Mouse (Mus musculus): ENCODE results near the gene Cdhr3. TPM values are rescaled to one million over a fixed set of nuclear protein-coding genes. Genes with fewer than 3 reads are reported as not detected.
"Not testable (repeated sequence)": the region's sequence is repeated elsewhere in the genome, so short reads cannot be mapped to it uniquely, and the experiment has no call there.

The Cdhr3 gene
- total RNA-seq, 2 experiments from 2014 or later, result 1.4 to 2.4 TPM

DNA sequence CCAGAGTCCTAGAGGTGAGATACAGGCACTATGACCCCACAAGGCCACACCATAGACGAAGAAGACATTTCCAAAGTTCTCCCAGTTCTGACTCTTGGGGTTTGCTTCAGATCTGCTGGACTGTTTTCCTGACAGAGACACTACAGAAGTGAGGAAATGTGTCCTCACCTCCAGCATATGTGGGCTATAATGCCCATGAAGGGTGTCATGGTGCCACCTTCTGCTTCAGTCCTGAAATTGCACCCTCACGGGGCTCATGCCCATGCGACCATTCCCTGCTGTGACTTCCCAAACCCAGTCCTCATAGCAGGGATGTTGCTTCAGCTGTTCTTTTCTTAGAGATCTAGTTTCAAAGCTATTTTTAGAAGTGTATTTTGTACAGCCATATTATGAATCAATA is 82.6 kb downstream of the Cdhr3 start:
- no peak for DNase-seq (ENCODE audit: extremely low spot score in 1 of 2, low spot score in 2 of 2)
- intact Hi-C loops (cut with DNase I), result loop anchor here (2.0 to 10.0 kb wide), 4 partner anchors 58 to 375 kb away; partner anchors contain the start of gene Sypl
- Histone ChIP-seq H3K4me3 (no peak overlapping the region), H3K27ac (no peak overlapping the region)
- TF ChIP-seq CTCF (IDR thresholded peaks at IDR 0.05), result peak; percentile 63

DNA sequence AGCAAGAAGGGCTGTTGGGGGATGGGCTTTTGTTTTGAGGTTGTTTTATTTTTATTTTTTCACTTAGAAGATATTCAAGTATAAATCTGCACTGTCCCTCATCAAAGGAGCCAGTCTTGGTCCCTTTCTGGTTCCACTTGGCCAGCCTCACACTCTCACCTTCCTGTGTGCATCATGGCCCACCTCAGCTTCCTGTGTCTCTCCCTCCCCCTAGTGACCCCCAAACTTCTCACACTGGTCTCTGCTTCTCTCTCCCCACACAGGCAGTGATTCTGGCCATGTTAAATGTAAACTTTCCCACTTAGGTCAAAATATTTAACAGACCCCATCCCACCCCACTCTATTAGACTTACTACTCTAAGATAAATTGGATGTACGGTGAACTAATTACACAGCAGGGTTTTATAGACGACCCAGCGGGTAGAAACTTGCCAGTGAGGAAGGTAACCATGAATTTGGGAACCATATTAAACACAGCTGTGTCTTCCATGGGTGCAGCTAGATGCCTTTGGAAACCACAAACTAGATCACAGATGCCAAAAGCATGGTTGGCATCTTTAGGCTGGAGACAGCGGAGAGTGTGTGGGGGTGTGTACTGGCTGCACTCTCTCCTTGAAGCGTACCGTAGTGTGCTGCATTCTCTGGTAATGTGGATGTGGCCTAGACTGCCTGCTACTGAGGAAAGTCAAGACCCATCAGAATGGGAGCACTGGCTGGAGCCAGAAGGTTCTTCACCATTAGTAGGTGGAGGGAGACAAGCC is 83.3 kb downstream of the Cdhr3 start:
- intact Hi-C loops (cut with DNase I), result no loop called here

DNA sequence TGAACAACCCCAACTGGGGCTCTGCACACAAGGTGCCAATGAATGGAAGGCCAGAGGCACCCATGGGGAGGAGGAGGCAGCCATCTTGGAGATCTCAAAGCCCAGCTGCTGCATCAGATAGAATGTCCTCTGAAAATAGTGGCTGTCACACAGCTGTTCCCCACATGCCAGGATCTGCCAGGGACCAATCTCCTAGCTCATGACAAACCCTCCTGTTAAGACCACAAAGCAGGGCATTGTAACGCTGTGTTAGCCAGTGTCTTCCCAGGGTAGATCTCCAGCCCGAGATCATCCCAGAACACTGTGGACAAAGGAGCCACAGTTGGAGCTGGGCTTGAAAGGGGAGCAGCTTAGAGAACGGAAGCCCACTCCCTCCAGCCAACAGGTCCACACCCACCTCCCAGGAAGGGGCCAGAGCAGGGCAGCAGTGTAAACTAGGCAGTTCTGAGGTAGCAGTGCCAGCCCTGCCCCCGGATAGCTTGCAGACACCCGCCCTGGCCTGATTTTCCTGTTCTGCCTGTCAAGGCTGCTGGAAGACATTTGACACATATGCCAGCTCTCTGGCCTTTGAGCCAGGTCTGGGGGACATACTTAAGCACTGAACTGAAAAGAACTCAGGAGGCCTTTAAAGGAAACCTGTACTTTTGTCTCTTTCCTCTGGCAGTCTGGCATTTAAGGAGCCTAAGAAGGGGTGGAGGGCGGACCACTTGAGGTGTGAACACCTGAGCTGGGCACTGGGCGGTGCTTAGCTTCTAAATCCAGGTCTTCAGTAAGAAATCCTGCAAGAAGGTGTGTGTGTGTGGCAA is 84.2 kb downstream of the Cdhr3 start:
- Histone ChIP-seq H3K4me3 (no peak overlapping the region), H3K27ac (no peak overlapping the region)
- no peak for DNase-seq (ENCODE audit: extremely low spot score in 1 of 2, low spot score in 2 of 2)
- intact Hi-C loops (cut with DNase I), result no loop called here
- TF ChIP-seq CTCF (IDR thresholded peaks at IDR 0.05), result no peak

More for the DNA sequence above, 83.3 kb downstream of the Cdhr3 start:
- no peak for TF ChIP-seq CTCF (IDR thresholded peaks at IDR 0.05)
- no peak for DNase-seq (ENCODE audit: extremely low spot score in 1 of 2, low spot score in 2 of 2)
- Histone ChIP-seq H3K4me3 (no peak overlapping the region), H3K27ac (no peak overlapping the region)

DNA sequence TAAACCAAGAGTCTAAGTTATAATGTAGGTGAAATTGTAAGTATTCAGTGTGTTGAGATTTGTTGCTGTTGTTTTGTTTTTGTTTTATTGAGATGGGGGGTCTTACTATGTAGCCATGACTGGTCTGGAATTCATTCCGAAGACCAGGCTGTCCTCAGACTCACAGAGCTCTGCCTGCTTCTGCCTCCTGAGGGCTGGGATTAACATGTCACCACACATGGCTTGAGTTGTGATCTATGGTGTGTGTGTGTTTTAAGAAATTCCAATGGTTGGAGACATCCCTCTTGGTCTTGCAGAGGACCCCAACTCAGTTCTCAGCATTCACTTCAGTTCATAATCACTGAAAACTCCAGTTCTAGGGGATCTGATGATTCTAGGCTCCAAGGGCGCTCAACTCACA is 85.5 kb downstream of the Cdhr3 start:
- intact Hi-C loops (cut with DNase I), result no loop called here
- no peak for DNase-seq (ENCODE audit: extremely low spot score in 1 of 2, low spot score in 2 of 2)
- no peak for TF ChIP-seq CTCF (IDR thresholded peaks at IDR 0.05)

DNA sequence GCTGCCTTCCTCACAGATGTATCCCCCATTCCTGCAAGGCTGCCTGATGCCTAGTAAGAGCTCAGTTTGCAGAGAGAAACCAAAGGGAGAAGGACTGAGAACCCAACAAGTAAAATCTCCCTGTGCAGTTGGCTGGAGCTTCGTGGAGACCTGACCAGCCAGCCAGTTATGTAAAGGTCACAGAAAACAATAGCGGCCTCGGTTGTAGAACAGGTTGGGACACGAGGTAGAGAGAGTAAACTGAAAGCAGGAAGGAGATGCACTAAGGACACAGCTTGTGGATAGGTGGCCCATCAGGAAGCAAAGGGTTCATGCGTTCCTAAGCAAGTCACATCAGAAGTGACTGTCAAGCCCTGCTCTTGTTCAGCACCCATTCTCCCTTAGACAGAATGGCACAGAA is 86.8 kb downstream of the Cdhr3 start:
- TF ChIP-seq CTCF (IDR thresholded peaks at IDR 0.05), result no peak
- DNase-seq (ENCODE audit: extremely low spot score in 1 of 2, low spot score in 2 of 2), result no peak
- Histone ChIP-seq H3K4me3 (no peak overlapping the region), H3K27ac (no peak overlapping the region)
- intact Hi-C loops (cut with DNase I), result no loop called here

More for the DNA sequence above, 85.5 kb downstream of the Cdhr3 start:
- no peak overlapping the region for H3K27ac ChIP-seq
- H3K4me3 ChIP-seq, result no peak overlapping the region

DNA sequence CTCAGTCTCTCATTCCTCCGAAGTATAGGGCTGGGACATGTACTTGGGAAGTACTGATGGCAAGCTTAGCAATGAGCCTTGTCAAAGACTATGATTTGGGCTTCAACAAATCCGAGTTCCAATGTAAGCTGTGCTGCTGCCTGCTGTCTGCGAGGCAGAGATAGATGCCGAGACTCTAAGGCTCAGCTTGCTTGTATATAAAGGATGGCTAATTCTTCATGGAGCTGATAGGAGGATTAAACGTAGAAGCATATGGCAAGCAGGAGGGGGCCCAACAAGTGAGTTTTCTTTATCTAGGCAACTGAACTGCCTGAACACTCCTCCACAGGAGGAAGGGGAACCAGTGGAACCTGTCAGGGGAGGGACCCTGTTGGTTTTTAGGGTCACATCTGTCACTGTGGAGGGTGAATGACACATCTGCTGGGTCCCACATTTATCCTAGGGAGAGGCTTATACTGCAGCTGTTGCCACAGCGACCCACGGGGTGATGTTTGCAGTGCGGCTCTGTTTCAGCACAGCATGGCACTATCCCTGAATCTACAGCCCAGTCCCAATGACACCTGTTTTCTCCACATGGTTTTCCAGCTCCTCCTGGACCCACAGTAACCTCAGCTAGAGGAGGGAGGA is 89.2 kb downstream of the Cdhr3 start:
- DNase-seq (ENCODE audit: extremely low spot score in 1 of 2, low spot score in 2 of 2), result no peak
- no peak overlapping the region for H3K27ac ChIP-seq
- intact Hi-C loops (cut with DNase I), result no loop called here

DNA sequence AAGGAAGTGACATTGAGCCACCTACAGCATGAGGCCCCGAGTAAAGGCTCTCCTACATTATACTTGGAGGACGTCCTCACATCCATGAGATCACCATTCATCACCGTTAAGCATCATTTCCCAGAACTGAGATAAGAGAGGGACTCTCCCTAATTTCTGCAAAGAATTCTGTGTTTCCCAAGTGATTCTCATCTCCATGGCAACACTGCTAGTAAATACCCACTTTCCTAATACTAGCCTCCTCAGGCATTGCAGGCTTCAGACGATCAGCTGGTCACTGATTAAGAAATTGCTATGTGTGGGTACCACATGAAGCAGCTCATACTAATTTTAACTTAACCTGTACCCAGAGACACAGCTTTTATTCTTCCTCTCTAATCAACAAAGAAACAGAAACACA is 92.3 kb downstream of the Cdhr3 start:
- intact Hi-C loops (cut with DNase I), result no loop called here
- DNase-seq (ENCODE audit: extremely low spot score in 1 of 2, low spot score in 2 of 2), result no peak
- H3K27ac ChIP-seq, result no peak overlapping the region
- H3K4me3 ChIP-seq, result no peak overlapping the region
- no peak for TF ChIP-seq CTCF (IDR thresholded peaks at IDR 0.05)

More for the DNA sequence above, 89.2 kb downstream of the Cdhr3 start:
- no peak for TF ChIP-seq CTCF (IDR thresholded peaks at IDR 0.05)
- H3K4me3 ChIP-seq, result no peak overlapping the region

DNA sequence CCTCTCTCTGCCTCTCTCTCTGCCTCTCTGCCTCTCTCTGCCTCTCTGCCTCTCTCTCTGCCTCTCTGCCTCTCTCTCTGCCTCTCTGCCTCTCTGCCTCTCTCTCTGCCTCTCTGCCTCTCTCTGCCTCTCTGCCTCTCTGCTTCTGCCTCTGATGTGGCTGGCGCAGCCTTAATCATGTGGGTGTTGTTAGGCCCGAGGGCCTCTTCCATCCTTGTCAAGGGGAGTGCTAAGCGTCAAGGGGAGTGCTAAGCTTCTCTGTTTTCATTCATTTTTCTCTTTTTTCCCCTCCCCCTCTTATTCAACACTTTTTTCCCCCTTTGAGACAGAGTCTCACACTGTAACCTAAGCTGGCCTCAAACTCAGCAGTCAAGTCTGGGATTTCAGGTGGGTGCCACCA is 92.9 kb downstream of the Cdhr3 start:
- H3K4me3 ChIP-seq; DNase-seq (ENCODE audit: extremely low spot score in 1 of 2, low spot score in 2 of 2); H3K27ac ChIP-seq; intact Hi-C loops (cut with DNase I): not testable (repeated sequence)

DNA sequence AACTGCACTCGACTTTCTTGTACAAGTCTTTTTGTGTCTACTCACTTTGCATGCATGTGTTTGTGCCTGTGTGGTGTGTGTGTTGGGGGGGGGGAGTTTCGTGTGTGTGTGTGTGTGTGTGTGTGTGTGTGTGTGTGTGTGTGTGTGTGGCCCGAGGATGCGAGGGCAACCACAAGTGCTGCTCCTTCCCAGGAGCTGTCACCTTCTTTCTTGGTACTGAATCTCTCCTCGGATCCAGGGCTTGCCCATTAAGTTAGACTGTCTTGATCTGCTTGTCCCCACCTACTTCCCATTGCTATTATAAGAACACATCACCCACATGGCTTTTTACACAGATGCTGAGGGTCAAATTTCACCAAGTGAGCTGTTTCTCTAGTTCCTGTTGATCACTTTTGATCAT is 93.9 kb downstream of the Cdhr3 start:
- TF ChIP-seq CTCF (IDR thresholded peaks at IDR 0.05), result no peak
- Histone ChIP-seq H3K27ac (no peak overlapping the region), H3K4me3 (no peak overlapping the region)
- DNase-seq (ENCODE audit: extremely low spot score in 1 of 2, low spot score in 2 of 2), result no peak
- intact Hi-C loops (cut with DNase I), result no loop called here

DNA sequence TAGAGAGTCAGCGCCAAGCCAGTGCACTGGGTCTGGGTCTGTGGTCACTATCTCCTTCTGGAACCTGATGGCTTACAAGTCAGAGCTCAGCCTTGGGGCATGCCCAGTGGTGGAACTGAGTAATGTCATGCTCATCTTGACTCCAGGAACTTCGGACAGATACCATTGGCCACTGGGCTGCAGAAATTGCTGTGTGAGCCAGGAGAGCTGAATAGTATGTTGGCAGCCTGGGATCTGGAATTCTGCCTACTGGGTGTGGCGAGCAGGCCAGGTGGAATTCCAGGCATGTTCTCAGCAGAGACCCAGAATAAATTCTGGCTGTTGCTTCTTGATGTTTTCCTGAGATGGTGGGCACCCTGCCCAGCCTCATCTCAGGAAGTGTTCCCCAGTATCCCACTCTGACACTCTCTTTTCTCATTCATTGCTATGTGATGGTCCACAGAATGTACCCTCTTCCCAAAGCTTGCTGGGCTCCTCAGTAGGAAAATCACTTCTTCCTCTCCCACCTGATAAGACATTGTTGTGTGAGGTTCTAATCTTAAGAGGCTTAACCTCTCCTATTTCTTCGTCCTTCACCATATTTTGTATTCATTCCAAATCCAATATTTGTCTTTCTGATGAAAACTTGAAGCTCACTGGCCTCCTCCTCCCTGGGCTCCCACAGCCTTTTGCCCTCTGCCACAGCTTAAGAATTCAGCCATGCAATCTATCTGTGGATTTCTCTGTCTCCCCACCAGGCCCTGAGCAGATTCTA is 97.4 kb downstream of the Cdhr3 start:
- no peak for DNase-seq (ENCODE audit: extremely low spot score in 1 of 2, low spot score in 2 of 2)
- no peak for TF ChIP-seq CTCF (IDR thresholded peaks at IDR 0.05)
- H3K27ac ChIP-seq, result no peak overlapping the region
- intact Hi-C loops (cut with DNase I), result no loop called here
- H3K4me3 ChIP-seq, result no peak overlapping the region

DNA sequence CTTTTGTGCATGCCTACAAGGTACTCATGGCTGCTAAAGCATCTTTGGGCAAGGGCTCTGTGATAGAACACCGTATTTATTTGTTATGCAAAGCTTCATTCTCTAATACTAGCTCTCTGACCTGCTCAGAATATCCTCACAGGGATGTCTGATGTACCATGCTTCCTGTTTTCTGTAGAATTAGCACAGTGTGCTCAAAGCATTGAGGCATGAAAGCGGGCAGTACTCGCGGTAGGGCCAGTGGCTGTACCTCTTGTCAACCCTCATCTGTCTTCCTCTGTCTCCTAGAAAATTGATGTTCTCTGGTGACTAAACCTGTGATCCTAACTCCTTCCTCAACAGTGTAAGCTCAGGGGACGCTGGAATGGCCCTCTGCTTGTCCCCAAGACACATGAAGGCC is 98.6 kb downstream of the Cdhr3 start:
- intact Hi-C loops (cut with DNase I), result no loop called here
- no peak overlapping the region for H3K27ac ChIP-seq
- DNase-seq (ENCODE audit: extremely low spot score in 1 of 2, low spot score in 2 of 2), result no peak
- H3K4me3 ChIP-seq, result no peak overlapping the region
- TF ChIP-seq CTCF (IDR thresholded peaks at IDR 0.05), result no peak
